Mouse (Mus musculus) hindbrain, embryonic 13.5 days (tissue): ENCODE measurements around the gene Timm10b. TPM values are rescaled to one million over a fixed set of nuclear protein-coding genes. Genes with fewer than 3 reads are reported as not detected.

Experiments
- ATAC-seq: fragments of 200-750 bp; cut with Nextera tagmentation; 2 replicates; pipeline ENCODE4 v1.8.0; 2017; ENCODE audit warnings: moderate TSS enrichment; ENCODE audit not compliant: low FRiP score
- H3K27ac ChIP-seq: fragments of 300-500 bp; sonication (generic); 2 replicates; pipeline ENCODE4 v1.5.1; 2015; ENCODE audit warnings: inconsistent platforms, mild to moderate bottlenecking, moderate library complexity
- H3K27me3 ChIP-seq: fragments of 300-500 bp; sonication (generic); 2 replicates; pipeline ENCODE4 v1.6.1; 2015; ENCODE audit warnings: mild to moderate bottlenecking, inconsistent platforms
- H3K36me3 ChIP-seq: fragments of 300-500 bp; sonication (generic); 2 replicates; pipeline ENCODE4 v1.6.1; 2015; ENCODE audit warnings: mild to moderate bottlenecking, inconsistent platforms
- H3K4me1 ChIP-seq: fragments of 300-500 bp; sonication (generic); replicated peaks from 2 replicates; pipeline ENCODE4 v1.6.1; 2015; ENCODE audit warnings: inconsistent platforms
- H3K4me2 ChIP-seq: fragments of 300-500 bp; sonication (generic); 2 replicates; pipeline ENCODE4 v1.6.1; 2015; ENCODE audit warnings: inconsistent platforms, mild to moderate bottlenecking, moderate library complexity
- H3K4me3 ChIP-seq: fragments of 300-500 bp; sonication (generic); 2 replicates; pipeline ENCODE4 v1.5.1; 2015; ENCODE audit warnings: mild to moderate bottlenecking, inconsistent platforms
- H3K9ac ChIP-seq: fragments of 300-500 bp; sonication (generic); 2 replicates; pipeline ENCODE4 v1.6.1; 2015; ENCODE audit warnings: mild to moderate bottlenecking, inconsistent platforms
- H3K9me3 ChIP-seq: fragments of 300-500 bp; sonication (generic); 2 replicates; pipeline ENCODE4 v1.6.1; 2016; ENCODE audit warnings: inconsistent platforms
- WGBS: fragments of 180-500 bp; shearing (Covaris S2); methylation state at CpG from one replicate; pipeline ENCODE4 v1.1.7; 2015; 5-methylcytosine and 5-hydroxymethylcytosine counted together
- polyA plus RNA-seq: library from polyadenylated mRNA; unstranded; fragments of >200 nt; fragmentation: Nextera tagmentation; extraction: Ambion mirVana; gene quantifications from 2 replicates; pipeline ENCODE4 v1.2.1, GENCODE M21; 2015

Gene Timm10b
- polyA plus RNA-seq, 1 experiment from 2014 or later: 157 TPM

GRCm38 (mm10) chr7:105650639-105651435 is 11.0 kb downstream of the Timm10b start, which contains the start of gene Dnhd1:
TSS of gene Dnhd1 (plus strand) at chr7:105650827.
- Histone ChIP-seq H3K27ac (no peak within 1 kb of the TSS), H3K36me3 (0 out of 2 replicates have a peak, but pooled peaks cover 5% of the 10 kb centered on the region), H3K4me3 (peak within 1 kb of the TSS; percentile 36), H3K9ac (peak within 1 kb of the TSS; percentile 63), H3K27me3 (no peaks in the 10 kb centered on the region), H3K4me1 (peaks cover 9% of the 10 kb centered on the region), H3K9me3 (no peaks in the 10 kb centered on the region), H3K4me2 (peak within 1 kb of the TSS; percentile 69)
- 1% methylated on average over 17 of the region's 17 CpGs for WGBS
- ATAC-seq: peak; percentile 94

- H3K9me3 ChIP-seq: no peaks in the 10 kb centered on the region
- H3K27me3 ChIP-seq: 0 out of 2 replicates have a peak, but pooled peaks cover 4% of the 10 kb centered on the region
- H3K4me3 ChIP-seq: no peak overlapping the region
- no peak overlapping the region for H3K27ac ChIP-seq
- no peaks in the 10 kb centered on the region for H3K36me3 ChIP-seq
- H3K4me1 ChIP-seq: no peaks in the 10 kb centered on the region; the same call in 1 of the 2 replicates
- no peak for ATAC-seq
- H3K9ac ChIP-seq: peak overlapping the region; percentile 43; the same call in 1 of the 2 replicates
- H3K4me2 ChIP-seq: peak overlapping the region; percentile 29; the same call in 1 of the 2 replicates
- WGBS: 16% methylated on average over 13 of the region's 13 CpGs
These were observed 45.8 kb downstream of the Timm10b start for GRCm38 (mm10) chr7:105685541-105686197.

GRCm38 (mm10) chr7:105690875-105691274 is 51.0 kb downstream of the Timm10b start:
- ATAC-seq: no peak
- WGBS: 83% methylated on average over 1 of the region's 1 CpGs
- no peaks in the 10 kb centered on the region for H3K9me3 ChIP-seq
- no peak overlapping the region for H3K27ac ChIP-seq
- H3K9ac ChIP-seq: no peak overlapping the region
- H3K36me3 ChIP-seq: no peaks in the 10 kb centered on the region
- no peaks in the 10 kb centered on the region for H3K4me1 ChIP-seq
- no peak overlapping the region for H3K4me3 ChIP-seq
- H3K4me2 ChIP-seq: no peak overlapping the region
- 0 out of 2 replicates have a peak, but pooled peaks cover 4% of the 10 kb centered on the region for H3K27me3 ChIP-seq

Other genes starting within 250 kb of the Timm10b start
- gene Fam160a2, start 240.0 kb upstream of the Timm10b start, polyA plus RNA-seq: 41.5 and 43.7 TPM in 2 replicates
- gene Cnga4, start 235.5 kb upstream of the Timm10b start, polyA plus RNA-seq: 0.16 TPM in 1 of 2 replicates, not detected in the other
- gene Cckbr, start 214.3 kb upstream of the Timm10b start, polyA plus RNA-seq: 2.0 and 2.3 TPM in 2 replicates
- 28.9 and 31.6 TPM in 2 replicates for gene Cavin3, start 157.8 kb upstream of the Timm10b start, polyA plus RNA-seq
- gene Smpd1, start 85.7 kb upstream of the Timm10b start, polyA plus RNA-seq: 72.7 and 73.5 TPM in 2 replicates
- 242 and 246 TPM in 2 replicates for gene Apbb1, start 58.4 kb upstream of the Timm10b start, polyA plus RNA-seq
- gene Hpx, start 39.9 kb upstream of the Timm10b start, polyA plus RNA-seq: 0.23 and 0.32 TPM in 2 replicates
- 82.1 and 83.2 TPM in 2 replicates for gene Trim3, start 6.5 kb upstream of the Timm10b start, polyA plus RNA-seq
- 74.3 and 77.7 TPM in 2 replicates for gene Arfip2, start 360 bp downstream of the Timm10b start, polyA plus RNA-seq
- gene Gm45799, start 496 bp downstream of the Timm10b start, polyA plus RNA-seq: 16.1 and 19.3 TPM in 2 replicates
- gene Dnhd1, start 10.8 kb downstream of the Timm10b start, polyA plus RNA-seq: 1.1 and 1.4 TPM in 2 replicates
- 181 and 191 TPM in 2 replicates for gene Ilk, start 96.5 kb downstream of the Timm10b start, polyA plus RNA-seq
- gene Rrp8, start 97.3 kb downstream of the Timm10b start, polyA plus RNA-seq: 25.8 and 28.0 TPM in 2 replicates
- 111 and 122 TPM in 2 replicates for gene Taf10, start 104.3 kb downstream of the Timm10b start, polyA plus RNA-seq
- 39.9 and 46.8 TPM in 2 replicates for gene Tpp1, start 112.2 kb downstream of the Timm10b start, polyA plus RNA-seq
- 15.8 and 16.1 TPM in 2 replicates for gene Dchs1, start 147.6 kb downstream of the Timm10b start, polyA plus RNA-seq
- 210 and 219 TPM in 2 replicates for gene Mrpl17, start 171.0 kb downstream of the Timm10b start, polyA plus RNA-seq